Mouse (Mus musculus) thymus, postnatal 10 days (tissue): ENCODE measurements around the gene Cxcl10.

Source experiments
- DNase-seq, 2 experiments: peaks; one replicate each; pipeline ENCODE4 v3.0.0; 2021; ENCODE audit warnings: low spot score in 2 of 2

Cxcl10 gene

GRCm38 (mm10) chr5:92348794-92349413 is at the start of gene Cxcl10:
Gene Cxcl10 (minus strand): TSS chr5:92348889.
- peak; percentile 19 to 48 for DNase-seq

- DNase-seq = peak; percentile 33 to 75
These were observed 49.5 kb upstream of the Cxcl10 start for GRCm38 (mm10) chr5:92398153-92398552.

- no peak for DNase-seq
These were observed 47.8 kb upstream of the Cxcl10 start for GRCm38 (mm10) chr5:92396476-92396875.

GRCm38 (mm10) chr5:92395764-92396163 is 47.1 kb upstream of the Cxcl10 start:
- DNase-seq = no peak

DNA sequence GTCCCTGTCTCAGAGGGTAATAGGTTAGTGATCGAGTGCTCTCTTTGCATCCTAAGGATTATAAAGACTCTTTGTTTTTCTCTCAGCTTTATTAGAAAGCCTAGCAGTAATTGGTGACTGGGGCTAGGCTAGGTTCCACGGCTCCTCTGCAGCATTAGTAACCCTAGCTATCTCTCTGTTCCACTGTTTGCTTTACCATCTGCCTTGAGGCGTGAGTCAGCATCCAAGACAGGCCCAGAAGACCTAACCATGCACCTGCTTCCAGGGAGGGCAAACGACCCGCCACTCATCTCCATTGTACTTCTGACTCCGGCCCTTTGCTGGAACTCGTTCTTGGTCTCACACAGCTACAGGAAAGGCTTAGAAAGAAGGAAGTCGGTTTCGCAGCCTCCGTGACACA is 45.2 kb upstream of the Cxcl10 start:
- no peak for DNase-seq

- no peak for DNase-seq
These were observed 43.9 kb upstream of the Cxcl10 start for GRCm38 (mm10) chr5:92392542-92392941.

- no peak for DNase-seq
These were observed 41.9 kb upstream of the Cxcl10 start for GRCm38 (mm10) chr5:92390615-92391014.

- no peak for DNase-seq
These were observed 41.3 kb upstream of the Cxcl10 start for GRCm38 (mm10) chr5:92389977-92390376.

DNA sequence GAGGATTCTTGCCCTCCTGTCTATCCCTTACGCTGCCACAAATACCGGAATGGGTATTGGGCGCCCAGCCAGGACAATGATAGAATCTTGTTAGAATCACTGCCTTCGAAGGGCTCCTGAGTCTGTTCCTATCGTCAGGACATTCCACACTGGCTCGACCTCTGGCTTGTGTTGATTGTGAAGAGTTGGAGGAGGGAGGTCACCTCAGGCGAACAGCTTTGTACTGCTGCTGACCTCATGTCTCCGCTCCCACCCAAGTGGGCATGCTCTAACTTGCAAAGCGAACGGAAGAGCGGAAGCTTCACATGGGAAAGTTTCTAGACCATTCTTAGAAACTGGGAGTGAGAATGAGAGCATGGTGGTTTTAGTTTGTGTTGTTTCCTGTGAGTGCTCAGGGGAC is 38.7 kb upstream of the Cxcl10 start:
- no peak for DNase-seq

DNA sequence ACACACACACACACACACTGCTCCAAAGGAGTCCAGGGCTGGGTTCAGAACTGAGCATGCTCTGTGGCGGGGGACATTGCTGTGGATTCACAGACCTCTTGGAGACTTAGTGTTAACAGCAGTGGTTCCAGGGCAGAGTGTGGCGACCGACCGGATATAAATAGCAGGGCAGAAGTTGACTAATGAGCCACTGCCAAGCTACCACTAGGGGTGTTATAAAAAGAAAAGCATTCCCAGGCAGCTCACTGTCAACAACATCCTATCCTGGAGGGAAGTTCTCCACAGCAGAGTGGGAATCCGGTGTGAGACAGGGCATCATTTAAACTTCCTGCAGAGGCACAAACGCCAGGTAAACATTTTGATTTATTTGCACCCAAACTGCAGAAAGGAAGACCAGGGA is 38.0 kb upstream of the Cxcl10 start:
- DNase-seq = no peak

GRCm38 (mm10) chr5:92386102-92386501 is 37.4 kb upstream of the Cxcl10 start:
- no peak for DNase-seq

GRCm38 (mm10) chr5:92384855-92385254 is 36.2 kb upstream of the Cxcl10 start:
- peak in 1 of 2 experiments; percentile 49 for DNase-seq

DNA sequence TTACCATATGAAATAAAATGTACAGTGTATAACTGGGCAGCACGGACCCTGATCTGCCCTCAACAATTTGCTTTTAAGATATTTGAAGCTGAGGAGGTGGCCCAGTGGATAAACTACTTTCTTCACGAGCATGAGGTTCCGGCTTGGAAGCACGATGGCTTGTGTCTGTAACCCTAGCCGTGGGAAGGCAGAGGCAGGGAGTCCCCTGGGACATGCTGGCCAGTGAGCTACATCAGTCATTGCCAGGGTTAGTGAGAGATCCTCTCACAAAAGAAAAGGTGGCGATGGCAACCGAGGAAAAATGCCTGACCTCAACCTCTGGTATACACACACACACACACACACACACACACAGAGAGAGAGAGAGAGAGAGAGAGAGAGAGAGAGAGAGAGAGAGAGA is 35.1 kb upstream of the Cxcl10 start:
- no peak for DNase-seq

DNA sequence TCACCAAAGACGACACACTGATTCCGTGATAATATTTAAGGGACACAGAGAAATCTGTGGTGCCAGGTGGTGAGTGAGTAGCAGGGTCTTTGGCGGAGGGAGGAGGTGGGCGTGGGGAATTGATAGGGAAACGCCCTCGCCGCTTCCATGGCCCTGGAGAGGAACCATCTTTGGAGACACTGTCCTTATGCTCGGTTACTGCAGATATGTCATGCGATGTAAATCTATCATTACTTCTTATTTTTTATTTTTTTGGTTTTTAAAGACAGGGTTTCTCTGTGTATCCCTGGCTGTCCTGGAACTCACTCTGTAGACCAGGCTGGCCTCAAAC is 33.6 kb upstream of the Cxcl10 start:
- DNase-seq = no peak

DNA sequence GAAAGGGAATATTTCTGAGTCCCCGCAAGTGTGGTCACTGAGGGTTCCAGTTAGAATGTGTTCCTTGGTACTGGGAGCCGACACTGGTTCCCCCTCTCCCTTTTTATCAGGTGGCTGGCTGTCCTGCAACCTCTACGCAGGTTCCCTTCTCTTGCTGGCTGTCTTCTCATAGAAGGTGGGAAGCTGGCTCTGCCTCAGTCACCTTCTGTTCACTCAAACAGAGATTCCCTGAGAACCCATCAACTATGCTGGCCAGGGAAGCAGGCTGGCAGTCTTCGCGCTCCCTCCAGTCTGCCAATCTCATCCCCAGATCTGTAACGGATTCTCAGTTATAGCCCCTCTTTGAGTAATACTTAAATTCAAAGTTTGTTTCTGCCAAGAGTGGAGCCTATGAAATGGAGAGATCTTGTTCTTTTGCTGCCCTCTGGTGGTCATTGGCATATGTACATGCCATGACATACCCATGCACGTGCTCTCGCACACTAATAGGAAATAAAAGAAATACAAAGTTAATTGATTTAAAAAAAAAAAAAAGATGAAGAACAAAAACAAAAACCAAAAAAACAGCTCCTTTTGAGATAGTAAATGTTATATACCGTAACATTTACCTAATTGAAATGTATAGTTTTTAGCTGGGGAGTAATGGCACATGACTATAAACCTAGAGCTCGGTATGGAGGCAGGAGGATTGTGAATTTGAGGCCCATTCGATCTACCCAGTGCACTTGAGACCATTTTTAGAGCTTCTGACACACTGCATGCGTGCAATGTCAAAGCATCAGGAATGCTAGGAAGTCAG is 33.1 kb upstream of the Cxcl10 start:
- peak; percentile 53 to 78 for DNase-seq

DNA sequence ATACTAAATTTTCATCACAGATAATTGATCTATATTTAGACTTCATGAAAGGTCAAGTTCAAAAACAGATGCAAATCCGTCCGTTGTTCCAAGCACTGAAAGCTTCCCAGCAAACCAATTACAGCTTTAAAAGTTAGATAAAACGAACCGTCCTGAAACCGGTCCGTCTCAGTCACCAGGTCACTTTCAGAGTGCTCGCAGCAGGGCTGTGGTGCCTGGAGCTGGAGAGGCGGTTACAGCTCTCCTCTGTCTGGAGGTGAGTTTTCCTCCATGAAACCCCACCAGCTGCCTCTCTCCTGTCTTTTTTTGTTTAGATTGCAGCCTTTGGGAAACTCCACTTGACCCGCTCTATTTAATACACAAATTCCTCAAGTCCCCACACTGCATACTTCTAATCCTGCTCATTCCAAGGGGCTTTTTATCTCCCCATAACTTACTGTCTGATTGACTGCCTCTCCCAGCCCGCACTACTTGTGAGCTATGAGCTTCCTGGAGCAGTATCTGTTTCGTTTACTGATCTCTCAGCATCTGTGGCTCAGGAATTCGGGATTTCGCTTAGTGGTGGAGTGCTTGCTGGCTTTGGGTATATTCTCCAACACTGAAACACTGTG is 28.2 kb upstream of the Cxcl10 start:
- DNase-seq = no peak

DNA sequence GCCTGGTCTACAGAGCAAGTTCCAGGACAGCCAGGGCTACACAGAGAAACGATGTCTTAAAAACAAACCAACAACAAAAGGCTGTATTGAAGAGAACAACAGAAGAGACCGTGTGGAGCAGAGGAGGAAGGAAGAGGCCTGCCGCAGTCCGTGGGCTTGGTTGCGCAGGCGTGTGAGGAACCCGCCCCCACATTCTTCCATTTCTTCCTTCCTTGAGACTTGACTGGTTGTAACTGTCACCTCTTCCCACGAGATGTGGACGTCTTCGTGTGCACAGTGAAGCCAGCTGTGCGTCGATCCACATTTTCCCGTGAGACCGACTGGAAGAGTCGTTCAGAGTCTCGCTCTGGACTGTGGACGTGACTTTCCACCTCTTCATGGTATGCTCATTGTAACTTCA is 26.7 kb upstream of the Cxcl10 start:
- DNase-seq = peak; percentile 23 to 37

DNA sequence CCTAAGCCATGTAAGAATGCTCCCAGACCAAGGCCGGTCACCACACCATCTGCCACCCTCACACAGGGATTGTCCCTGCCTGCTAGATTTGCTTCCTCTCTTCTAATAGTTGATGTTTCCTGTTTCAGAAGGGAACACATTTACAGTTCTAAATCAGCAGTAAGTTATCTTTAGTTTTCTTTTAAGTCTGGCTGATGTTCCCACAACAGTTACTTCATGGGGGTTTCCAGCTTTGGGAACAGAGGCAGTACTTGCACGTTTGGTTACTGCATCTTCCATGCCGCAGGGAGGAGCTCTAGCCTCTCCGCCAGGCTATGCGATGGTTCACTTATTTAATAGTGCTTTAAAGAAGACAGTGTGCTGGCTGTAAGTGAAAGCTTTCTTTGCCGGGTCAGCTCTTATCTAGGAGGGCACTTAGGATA is 26.0 kb upstream of the Cxcl10 start:
- no peak for DNase-seq

DNA sequence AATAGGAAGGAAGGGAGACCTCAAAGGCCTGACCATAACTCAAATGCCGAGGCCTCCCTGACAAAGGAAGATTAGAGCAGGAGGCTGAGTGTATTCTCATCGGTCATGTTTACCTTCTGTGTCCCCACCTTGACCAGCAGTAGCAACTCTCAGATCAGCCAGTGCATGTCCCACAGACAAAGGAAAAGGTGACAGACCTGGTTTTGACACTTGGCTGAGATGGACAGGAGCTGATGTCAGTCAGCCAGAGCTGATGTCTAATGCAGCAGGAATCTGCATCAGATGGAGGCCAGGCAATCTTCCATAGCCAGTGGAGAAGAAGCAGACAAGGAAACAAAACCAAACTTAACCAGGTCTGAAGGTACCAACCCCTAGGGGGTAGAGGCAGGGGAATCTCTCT is 23.9 kb upstream of the Cxcl10 start:
- no peak for DNase-seq

- no peak for DNase-seq
These were observed 22.8 kb upstream of the Cxcl10 start for GRCm38 (mm10) chr5:92371361-92371976.

GRCm38 (mm10) chr5:92370891-92371290 is 22.2 kb upstream of the Cxcl10 start:
- no peak for DNase-seq

GRCm38 (mm10) chr5:92370392-92370791 is 21.7 kb upstream of the Cxcl10 start:
- DNase-seq = no peak
